ENCODE assay signal across 8 mouse cellular contexts in the genomic region with DNA sequence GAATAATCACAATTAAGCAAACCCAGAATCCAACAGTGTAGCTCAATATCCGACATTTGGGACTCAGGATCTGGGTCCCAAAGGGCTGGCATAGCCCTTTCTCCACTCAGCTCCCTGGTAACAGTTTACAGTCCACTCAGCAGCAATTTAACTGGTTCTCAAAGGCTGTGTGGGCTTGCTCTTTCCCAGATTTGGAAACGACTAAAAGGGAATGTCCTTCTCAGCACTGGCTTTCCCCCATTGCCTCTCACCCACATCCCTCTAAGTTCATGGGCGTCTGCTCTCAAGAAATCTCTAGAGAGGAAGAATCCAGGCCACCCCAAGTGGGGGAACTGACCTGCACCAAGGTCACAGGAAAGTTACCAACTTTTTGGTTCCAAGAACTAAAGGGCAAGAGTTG. TPM values are rescaled to one million over a fixed set of nuclear protein-coding genes. Genes with fewer than 3 reads are reported as not detected.
DNase-seq lines count a peak whose midpoint lies in the region; ATAC-seq and TF ChIP-seq lines count a peak whose summit lies in the region.

No protein-coding gene starts in this region.

- no peaks in the 10 kb centered on the region for H3K9me3 ChIP-seq in heart, embryonic 16.5 days (replicated peaks; ENCODE audit: control insufficient read depth, low read length)

- H3K9ac ChIP-seq in heart, embryonic 16.5 days (ENCODE audit: low read length) = peak overlapping the region; percentile 78

- no peaks in the 10 kb centered on the region for H3K27me3 ChIP-seq in heart, embryonic 16.5 days (ENCODE audit: control insufficient read depth, insufficient read depth, low read length)

- ATAC-seq in heart, embryonic 16.5 days (replicated peaks; ENCODE audit: extremely low read depth, insufficient read depth, low FRiP score) = no peak; the same call in 1 of the 2 replicates
- ATAC-seq in frontal cortex, adult (ENCODE audit: low TSS enrichment) = no peak

- H3K4me3 ChIP-seq in bone marrow macrophage, adult 2 months (ENCODE audit: insufficient read depth, low read length) = peak overlapping the region; percentile 71
- peak overlapping the region; percentile 59 for H3K4me3 ChIP-seq in heart, embryonic 16.5 days (ENCODE audit: low read length)
- peak overlapping the region; percentile 89 for H3K4me3 ChIP-seq in macrophage (ENCODE audit: inconsistent target)

- no peak for TF ChIP-seq POLR2A in bone marrow macrophage, adult 2 months (IDR thresholded peaks at IDR 0.05; ENCODE audit: borderline replicate concordance, low read depth, low read length)

- H3K79me2 ChIP-seq in macrophage (ENCODE audit: inconsistent target) = peaks cover 31% of the 10 kb centered on the region; the same call in 1 of the 2 replicates

- TF ChIP-seq CTCF in bone marrow macrophage, adult 2 months (IDR thresholded peaks at IDR 0.05; ENCODE audit: low read depth, low read length) = no peak

- peaks cover 20% of the 10 kb centered on the region for H3K36me3 ChIP-seq in heart, embryonic 16.5 days (ENCODE audit: control insufficient read depth, insufficient read depth)
- peaks cover 10% of the 10 kb centered on the region; the same call in 1 of the 2 replicates for H3K36me3 ChIP-seq in macrophage (ENCODE audit: inconsistent target)

- peak overlapping the region; percentile 64 for H3K27ac ChIP-seq in bone marrow macrophage, adult 2 months (ENCODE audit: insufficient read depth, low read depth, low read length)
- peak overlapping the region; percentile 87 for H3K27ac ChIP-seq in heart, embryonic 16.5 days (ENCODE audit: low read length)
- peak overlapping the region; percentile 48 for H3K27ac ChIP-seq in macrophage

- DNase-seq in kidney, postnatal 25 days = peak; percentile 10 to 46
- DNase-seq in kidney, adult 18-20 months = no peak
- no peak for DNase-seq in frontal cortex, postnatal 36 days (ENCODE audit: low spot score in 2 of 2)
- DNase-seq in cerebellum, adult 8-10 months = no peak

- WGBS in heart, embryonic 16.5 days = 45% methylated on average over 3 of the region's 3 CpGs
- WGBS in macrophage (ENCODE audit: missing documents) = 66% methylated on average over 3 of the region's 3 CpGs

- peaks cover 11% of the 10 kb centered on the region for H3K4me1 ChIP-seq in bone marrow macrophage, adult 2 months (ENCODE audit: control insufficient read depth, insufficient read depth, low read length)
- H3K4me1 ChIP-seq in heart, embryonic 16.5 days (ENCODE audit: control insufficient read depth, insufficient read depth, low read length) = peaks cover 16% of the 10 kb centered on the region

- peak overlapping the region; percentile 80 for H3K4me2 ChIP-seq in heart, embryonic 16.5 days (ENCODE audit: low read depth, low read length)

RNA-seq across cellular contexts. Expression of gene Nmnat1, which starts 0.4 kb away (rescaled TPM):
- 4.7 and 8.1 TPM in 2 replicates for polyA plus RNA-seq in bone marrow macrophage, adult 2 months (2012; ENCODE audit: insufficient read depth, insufficient read length, missing spikeins)
- polyA plus RNA-seq in heart, embryonic 16.5 days (2015; fragmentation: Nextera tagmentation; extraction: Ambion mirVana) = 13.5 and 15.8 TPM in 2 replicates
- total RNA-seq in macrophage (2018; cell fraction: chromatin; rRNA removed) = 10 to 100 TPM in 2 of 26 experiments, 1 to 10 TPM in 24; 3.4 to 13.4 (median 6.9) TPM
- 10 to 100 TPM in 8 of 26 experiments, 1 to 10 TPM in 18; 5.7 to 11.8 (median 9.3) TPM for total RNA-seq in macrophage (2018; cell fraction: cytosol; rRNA removed)
- total RNA-seq in macrophage (2018; cell fraction: nucleus; rRNA removed) = 1 to 10 TPM; 3.7 to 9.8 (median 6.0) TPM
- polyA plus RNA-seq in macrophage (2018) = 7.8 to 9.7 TPM (median 8.5 TPM) in 3 replicates

RNA-seq across cellular contexts. Expression of gene Lzic, which starts 0.5 kb away (rescaled TPM):
- 12.2 and 14.0 TPM in 2 replicates for polyA plus RNA-seq in bone marrow macrophage, adult 2 months (2012; ENCODE audit: insufficient read depth, insufficient read length, missing spikeins)
- 32.0 and 39.3 TPM in 2 replicates for polyA plus RNA-seq in heart, embryonic 16.5 days (2015; fragmentation: Nextera tagmentation; extraction: Ambion mirVana)
- total RNA-seq in macrophage (2018; cell fraction: chromatin; rRNA removed) = 10 to 100 TPM in 22 of 26 experiments, 1 to 10 TPM in 4; 4.2 to 39.3 (median 18.9) TPM
- 10 to 100 TPM; 12.3 to 24.9 (median 20.6) TPM for total RNA-seq in macrophage (2018; cell fraction: cytosol; rRNA removed)
- 10 to 100 TPM in 20 of 26 experiments, 1 to 10 TPM in 6; 7.8 to 30.6 (median 13.4) TPM for total RNA-seq in macrophage (2018; cell fraction: nucleus; rRNA removed)
- 14.7 to 24.7 TPM (median 16.3 TPM) in 3 replicates for polyA plus RNA-seq in macrophage (2018)

RNA-seq across cellular contexts. Expression of gene Tmem274, which starts 7.4 kb away (rescaled TPM):
- not detected in 2 replicates for polyA plus RNA-seq in bone marrow macrophage, adult 2 months (2012; ENCODE audit: insufficient read depth, insufficient read length, missing spikeins)
- 0.34 and 0.41 TPM in 2 replicates for polyA plus RNA-seq in heart, embryonic 16.5 days (2015; fragmentation: Nextera tagmentation; extraction: Ambion mirVana)
- total RNA-seq in macrophage (2018; cell fraction: chromatin; rRNA removed) = not detected
- total RNA-seq in macrophage (2018; cell fraction: cytosol; rRNA removed) = not detected
- total RNA-seq in macrophage (2018; cell fraction: nucleus; rRNA removed) = not detected
- polyA plus RNA-seq in macrophage (2018) = not detected in 3 replicates

RNA-seq across cellular contexts. Expression of gene Rbp7, which starts 29.8 kb away (rescaled TPM):
- not detected in 2 replicates for polyA plus RNA-seq in bone marrow macrophage, adult 2 months (2012; ENCODE audit: insufficient read depth, insufficient read length, missing spikeins)
- polyA plus RNA-seq in heart, embryonic 16.5 days (2015; fragmentation: Nextera tagmentation; extraction: Ambion mirVana) = 13.0 and 14.6 TPM in 2 replicates
- total RNA-seq in macrophage (2018; cell fraction: chromatin; rRNA removed) = not detected
- not detected for total RNA-seq in macrophage (2018; cell fraction: cytosol; rRNA removed)
- not detected for total RNA-seq in macrophage (2018; cell fraction: nucleus; rRNA removed)
- not detected in 3 replicates for polyA plus RNA-seq in macrophage (2018)

RNA-seq across cellular contexts. Expression of gene Ctnnbip1, which starts 33.5 kb away (rescaled TPM):
- 16.2 and 18.8 TPM in 2 replicates for polyA plus RNA-seq in bone marrow macrophage, adult 2 months (2012; ENCODE audit: insufficient read depth, insufficient read length, missing spikeins)
- 28.7 and 38.3 TPM in 2 replicates for polyA plus RNA-seq in heart, embryonic 16.5 days (2015; fragmentation: Nextera tagmentation; extraction: Ambion mirVana)
- total RNA-seq in macrophage (2018; cell fraction: chromatin; rRNA removed) = 1 to 10 TPM in 22 of 26 experiments, under 1 TPM in 4; 0.41 to 5.9 (median 2.3) TPM
- total RNA-seq in macrophage (2018; cell fraction: cytosol; rRNA removed) = 1 to 10 TPM; 5.4 to 9.4 (median 7.0) TPM
- 10 to 100 TPM in 1 of 26 experiments, 1 to 10 TPM in 25; 1.8 to 11.8 (median 4.0) TPM for total RNA-seq in macrophage (2018; cell fraction: nucleus; rRNA removed)
- polyA plus RNA-seq in macrophage (2018) = 5.3 to 13.7 TPM (median 7.0 TPM) in 3 replicates

Comparison
In these comparisons a context has a peak if more than half of its experiments do, and no peak if none do; other contexts are left out.
1. DNase-seq: peak in kidney, postnatal 25 days (2 of 2); none in kidney, adult 18-20 months (single experiment), frontal cortex, postnatal 36 days (0 of 2) and cerebellum, adult 8-10 months (single experiment).
2. Peak in every context shown above with its lines, with median percentiles within 50 percentile points of each other: H3K27ac ChIP-seq and H3K4me3 ChIP-seq.